Mouse (Mus musculus): ENCODE results near the gene Opcml.

DNA sequence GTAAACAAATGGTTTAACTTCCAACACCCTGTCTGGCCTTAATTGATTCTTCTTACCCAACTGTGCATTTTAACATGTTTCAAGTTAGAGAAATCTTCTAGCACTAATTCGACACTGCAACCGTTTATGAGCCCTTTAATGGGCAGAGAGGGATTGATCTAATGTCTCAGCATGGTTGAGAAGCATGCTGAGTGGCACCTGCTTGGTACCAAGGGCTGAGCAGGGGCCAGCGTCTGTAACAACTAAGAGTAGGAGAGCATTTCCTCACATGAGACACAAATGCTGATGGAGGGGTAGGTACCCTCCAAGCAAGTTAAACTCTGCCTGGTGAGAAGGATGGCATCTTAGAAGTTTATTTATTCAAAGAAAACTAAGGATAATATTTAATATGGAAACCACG is 699.3 kb downstream of the Opcml start:
- TF ChIP-seq CTCF (IDR thresholded peaks at IDR 0.05; ENCODE audit: extremely low read depth, insufficient read length, insufficient replicate concordance, low read depth, low read length) (no peak), POLR2A (IDR thresholded peaks at IDR 0.05; ENCODE audit: low read depth, low read length) (no peak)

Measured in small intestine, adult 2 months (tissue).